Mouse (Mus musculus) A20 (cell line): ENCODE measurements at regions not wholly inside any gene's neighbourhood (a gene's known extent, or its start where the extent isn't known, plus 50 kb on each side); places are given as distances from the start of the nearest gene placed in this dataset.

ENCODE experiments used
- DNase-seq: peaks from one replicate; pipeline ENCODE4 v3.0.0-alpha.2; 2011; ENCODE audit warnings: low read depth, low spot score

DNA sequence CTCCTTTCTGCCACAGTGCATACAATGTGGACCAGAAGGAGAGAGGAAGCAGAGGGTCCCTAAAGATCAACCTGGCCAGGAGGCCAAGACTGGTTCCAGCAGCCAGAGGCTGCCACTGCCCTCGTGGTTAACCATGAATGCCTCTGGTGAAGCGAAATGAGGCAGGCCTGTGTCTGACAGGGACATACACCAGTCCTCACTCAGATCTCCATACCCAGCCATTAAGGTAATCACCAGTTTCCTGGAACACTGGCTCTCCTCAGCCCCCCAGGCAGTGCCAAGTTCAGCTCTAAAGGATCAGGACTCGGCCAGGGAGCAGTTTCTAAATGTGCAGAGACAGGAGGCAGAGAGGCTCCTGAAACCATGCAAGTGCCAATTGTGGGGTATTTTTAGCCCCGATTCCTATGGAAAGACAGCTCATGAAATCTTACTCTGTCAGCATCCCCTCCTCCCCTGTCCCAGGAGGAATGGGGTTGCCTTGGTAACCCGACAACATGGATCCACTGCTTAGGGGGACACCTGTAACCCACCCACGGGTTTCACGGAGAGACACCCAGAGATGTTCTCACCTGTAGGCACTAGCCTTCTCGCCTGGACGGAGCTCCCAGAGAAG, 103.6 kb downstream of the Ier5 start:
- no peak for DNase-seq

DNA sequence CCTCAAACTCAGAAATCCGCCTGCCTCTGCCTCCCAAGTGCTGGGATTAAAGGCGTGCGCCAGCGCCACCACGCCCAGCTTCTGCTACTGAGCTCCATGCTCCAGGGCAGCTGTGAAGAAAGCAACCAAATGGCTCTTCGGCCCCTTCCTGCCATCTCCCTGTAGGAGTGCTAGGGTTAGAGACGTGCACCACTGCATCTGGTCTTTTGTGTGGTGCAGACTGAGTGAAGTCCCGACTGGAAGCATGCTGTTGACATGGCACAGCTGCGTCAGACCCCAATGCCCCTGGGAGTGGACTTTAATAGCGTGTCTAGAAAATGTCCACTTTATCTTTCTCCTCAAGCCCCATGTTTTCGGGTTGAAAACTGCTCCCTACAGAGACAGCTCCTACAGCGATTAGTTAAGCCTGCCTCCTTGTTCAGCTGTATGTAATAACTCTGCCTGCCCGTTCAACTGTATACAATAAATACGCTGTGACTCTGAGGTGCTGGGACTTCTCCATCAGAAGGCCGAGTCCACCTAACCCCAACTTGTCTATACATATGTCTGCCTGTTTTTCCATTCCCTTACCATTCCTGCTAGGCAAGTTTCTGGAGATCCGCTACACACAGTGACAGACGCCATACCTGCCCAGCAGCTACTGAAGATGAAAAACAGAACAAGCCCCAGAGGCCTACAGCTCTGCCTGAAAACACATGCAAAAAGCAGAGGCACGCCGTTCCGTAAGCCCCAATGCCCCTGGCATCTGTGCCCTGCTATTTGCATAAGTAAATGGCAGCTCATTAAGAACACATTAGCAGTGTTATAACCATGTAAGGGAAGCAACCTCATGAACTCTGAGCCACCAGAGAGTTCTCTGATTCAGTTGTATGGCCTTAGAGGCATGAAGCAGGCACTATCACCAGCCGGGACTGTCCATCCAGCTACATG, 105.2 kb downstream of the Ier5 start:
- DNase-seq = no peak

- no peak for DNase-seq
Observed at GRCm38 (mm10) chr1:154983325-154983724, 99.0 kb upstream of the Cacna1e start.

DNA sequence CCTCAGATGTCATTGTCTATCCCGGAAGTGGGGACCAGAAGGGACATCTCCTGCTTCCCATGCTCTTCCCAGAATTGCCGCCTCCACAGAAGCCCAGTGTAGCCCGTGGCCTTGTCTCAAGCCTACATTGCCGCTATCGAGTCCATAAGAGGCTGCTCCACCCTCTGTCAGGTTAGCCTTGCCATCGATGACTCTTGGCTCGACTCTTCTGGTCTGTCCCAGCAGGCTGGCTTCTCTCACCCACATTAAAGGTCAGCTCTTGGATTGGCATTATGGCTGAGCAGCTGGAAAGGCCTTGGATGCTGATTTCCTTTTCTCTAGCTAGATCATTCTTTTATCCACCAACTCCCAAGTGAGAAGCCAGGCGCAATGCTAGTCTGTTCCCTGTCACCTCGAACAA, 98.5 kb upstream of the Cacna1e start:
- DNase-seq = no peak

DNA sequence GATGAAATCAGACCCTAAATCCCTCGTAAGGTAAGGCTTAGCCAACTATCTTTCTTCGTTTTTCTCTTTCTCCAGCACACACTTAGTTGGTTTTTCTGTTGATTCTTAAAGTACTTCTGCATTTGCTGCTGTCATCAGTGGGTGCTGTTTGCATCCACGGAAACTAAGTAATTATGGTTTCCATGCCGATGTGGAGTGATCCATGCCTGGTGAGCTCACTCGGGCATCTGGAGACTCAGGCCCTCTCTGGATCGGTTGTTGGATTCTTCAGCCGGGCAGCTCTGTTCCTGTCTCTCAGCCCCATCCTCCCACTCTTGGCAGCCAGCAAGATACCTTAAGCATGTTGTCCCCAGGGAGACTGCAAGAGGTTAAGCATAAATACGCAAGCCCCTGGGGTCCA, 97.4 kb upstream of the Cacna1e start:
- no peak for DNase-seq

GRCm38 (mm10) chr1:154975732-154976131, 91.4 kb upstream of the Cacna1e start:
- no peak for DNase-seq

GRCm38 (mm10) chr1:154961271-154961670, 77.0 kb upstream of the Cacna1e start:
- no peak for DNase-seq

DNA sequence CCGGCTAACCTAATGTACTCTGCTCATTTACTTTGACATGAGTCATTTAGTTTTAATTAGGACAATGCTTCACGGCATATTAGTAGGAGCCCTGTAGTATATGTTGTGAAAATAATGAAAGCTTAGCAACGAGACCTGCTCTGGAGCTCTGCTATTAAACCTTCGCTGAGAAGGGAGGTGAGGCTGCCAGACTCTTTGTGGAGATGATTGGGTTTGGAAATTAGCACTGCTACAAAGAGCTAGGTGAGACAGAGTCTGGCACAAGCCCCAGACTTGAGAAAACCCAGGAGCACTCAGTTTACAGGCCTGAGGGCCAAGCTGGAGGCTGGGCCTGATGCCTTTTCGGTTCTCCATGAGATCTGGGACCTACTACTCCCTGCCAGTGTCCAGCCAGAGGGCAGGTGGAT, 72.3 kb upstream of the Cacna1e start:
- no peak for DNase-seq

DNA sequence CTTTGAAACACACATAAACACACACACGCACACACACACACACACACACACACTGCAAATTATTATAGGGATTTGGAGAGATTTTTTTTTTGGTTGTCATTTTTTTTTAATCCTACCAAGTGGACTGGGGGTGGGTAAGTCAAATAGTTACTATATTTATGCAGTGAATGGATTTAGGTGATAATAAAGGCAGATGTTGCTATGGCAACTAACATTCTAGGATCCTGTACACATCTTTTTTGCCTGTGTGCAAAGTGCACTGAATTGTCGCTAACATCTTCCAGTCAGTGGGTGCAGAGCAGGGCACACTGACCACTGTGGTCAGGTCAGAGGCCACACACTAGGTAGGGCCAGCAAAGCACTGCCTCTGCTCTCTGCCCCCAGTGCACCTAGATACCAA, 68.4 kb upstream of the Cacna1e start:
- no peak for DNase-seq
